Mouse (Mus musculus): ENCODE measurements around the gene Il10ra. TPM values are rescaled to one million over a fixed set of nuclear protein-coding genes. Genes with fewer than 3 reads are reported as not detected.

Gene Il10ra
- total RNA-seq (2021): 1 to 10 TPM; 1.7 to 1.8 TPM
- long read RNA-seq, experiment 1, partial matches to known transcripts: 0 of 3 reads
- long read RNA-seq, experiment 1, other reads (novel, unspliced or antisense): 1 of 3 reads
- long read RNA-seq, experiment 2, partial matches to known transcripts: 0 of 1 reads
- long read RNA-seq, experiment 2, other reads (novel, unspliced or antisense): 0 of 1 reads

GRCm38 (mm10) chr9:45268597-45269325 is at the start of gene Il10ra:
Gene Il10ra, minus strand, starts transcription at chr9:45269149.
- DNase-seq (ENCODE audit: low spot score in 2 of 2): peak in 1 of 2 experiments; percentile 25

- DNase-seq (ENCODE audit: low spot score in 2 of 2): no peak
These were observed 48.7 kb upstream of the Il10ra start for GRCm38 (mm10) chr9:45317635-45318034.

- no peak for DNase-seq (ENCODE audit: low spot score in 2 of 2)
These were observed 45.0 kb upstream of the Il10ra start for GRCm38 (mm10) chr9:45313913-45314312.

GRCm38 (mm10) chr9:45311858-45312257 is 42.9 kb upstream of the Il10ra start:
- DNase-seq (ENCODE audit: low spot score in 2 of 2): no peak

- DNase-seq (ENCODE audit: low spot score in 2 of 2): no peak
These were observed 39.6 kb upstream of the Il10ra start for GRCm38 (mm10) chr9:45308521-45308920.

GRCm38 (mm10) chr9:45306746-45307410 is 37.9 kb upstream of the Il10ra start:
- DNase-seq (ENCODE audit: low spot score in 2 of 2): no peak

GRCm38 (mm10) chr9:45301771-45302170 is 32.8 kb upstream of the Il10ra start:
- DNase-seq (ENCODE audit: low spot score in 2 of 2): no peak

GRCm38 (mm10) chr9:45300422-45301104 is 31.6 kb upstream of the Il10ra start:
- peak; percentile 84 to 91 for DNase-seq (ENCODE audit: low spot score in 2 of 2)

GRCm38 (mm10) chr9:45299231-45300006 is 30.5 kb upstream of the Il10ra start:
- DNase-seq (ENCODE audit: low spot score in 2 of 2): no peak

GRCm38 (mm10) chr9:45294210-45295011 is 25.5 kb upstream of the Il10ra start:
- DNase-seq (ENCODE audit: low spot score in 2 of 2): no peak

- no peak for DNase-seq (ENCODE audit: low spot score in 2 of 2)
These were observed 22.7 kb upstream of the Il10ra start for GRCm38 (mm10) chr9:45291481-45292168.

GRCm38 (mm10) chr9:45282466-45282865 is 13.5 kb upstream of the Il10ra start:
- no peak for DNase-seq (ENCODE audit: low spot score in 2 of 2)

GRCm38 (mm10) chr9:45280891-45281290 is 11.9 kb upstream of the Il10ra start:
- DNase-seq (ENCODE audit: low spot score in 2 of 2): no peak

GRCm38 (mm10) chr9:45280059-45280458 is 11.1 kb upstream of the Il10ra start:
- DNase-seq (ENCODE audit: low spot score in 2 of 2): no peak

GRCm38 (mm10) chr9:45274635-45275034 is 5.7 kb upstream of the Il10ra start:
- no peak for DNase-seq (ENCODE audit: low spot score in 2 of 2)

GRCm38 (mm10) chr9:45274218-45274617 is 5.3 kb upstream of the Il10ra start:
- no peak for DNase-seq (ENCODE audit: low spot score in 2 of 2)

GRCm38 (mm10) chr9:45272213-45272612 is 3.3 kb upstream of the Il10ra start:
- DNase-seq (ENCODE audit: low spot score in 2 of 2): no peak

- DNase-seq (ENCODE audit: low spot score in 2 of 2): no peak
These were observed 870 bp downstream of the Il10ra start for GRCm38 (mm10) chr9:45268079-45268478.

- DNase-seq (ENCODE audit: low spot score in 2 of 2): no peak
These were observed 1.9 kb downstream of the Il10ra start for GRCm38 (mm10) chr9:45267099-45267498.

All from gastrocnemius, postnatal 4 days (tissue).